Mouse (Mus musculus): ENCODE results near the gene Amhr2. TPM values are rescaled to one million over a fixed set of nuclear protein-coding genes. Genes with fewer than 3 reads are reported as not detected.

Amhr2 gene
- polyA plus RNA-seq, 1 experiment from 2014 or later = 11.0 TPM

- WGBS = 15% methylated on average over 34 of the region's 34 CpGs
- Histone ChIP-seq H3K9ac (replicated peaks; ENCODE audit: low read depth) (peak overlapping the region; percentile 50), H3K4me2 (replicated peaks; ENCODE audit: low read depth, low read length) (peak overlapping the region; percentile 55), H3K27ac (ENCODE audit: low read length) (peak overlapping the region; percentile 99), H3K4me1 (ENCODE audit: insufficient read depth, low read depth, low read length) (peaks cover 16% of the 10 kb centered on the region), H3K4me3 (ENCODE audit: low read depth, low read length) (peak overlapping the region; percentile 32), H3K36me3 (ENCODE audit: insufficient read depth, low read length) (peaks cover 13% of the 10 kb centered on the region; the same call in 1 of the 2 replicates), H3K27me3 (replicated peaks; ENCODE audit: insufficient read depth, low read length) (no peaks in the 10 kb centered on the region), H3K9me3 (ENCODE audit: low read length) (no peaks in the 10 kb centered on the region)
- ATAC-seq = no peak
- TF ChIP-seq EP300 (IDR thresholded peaks at IDR 0.05) (peak; percentile 4; the same call in 1 of the 2 replicates), CTCF (IDR thresholded peaks at IDR 0.05) (peak; percentile 77)
- DNase-seq (ENCODE audit: low spot score) = no peak
Measured at GRCm38 (mm10) chr15:102404608-102405488, 40.3 kb upstream of the Amhr2 start.

- DNase-seq (ENCODE audit: low spot score) = peak; percentile 100
- peak within 1 kb of the TSS; percentile 85 for H3K9ac ChIP-seq (replicated peaks; ENCODE audit: low read depth)
- WGBS = under 1% methylated on average over 38 of the region's 38 CpGs
- H3K27ac ChIP-seq (ENCODE audit: low read length) = peak within 1 kb of the TSS; percentile 99
- no peak; the same call in 1 of the 2 replicates for TF ChIP-seq CTCF (IDR thresholded peaks at IDR 0.05)
- peak; percentile 77; the same call in 1 of the 2 replicates for TF ChIP-seq EP300 (IDR thresholded peaks at IDR 0.05)
- ATAC-seq = peak; percentile 92
- H3K4me2 ChIP-seq (replicated peaks; ENCODE audit: low read depth, low read length) = peak within 1 kb of the TSS; percentile 55
- H3K36me3 ChIP-seq (ENCODE audit: insufficient read depth, low read length) = peaks cover 16% of the 10 kb centered on the region; the same call in 1 of the 2 replicates
- H3K4me1 ChIP-seq (ENCODE audit: insufficient read depth, low read depth, low read length) = peaks cover 18% of the 10 kb centered on the region
- no peaks in the 10 kb centered on the region for H3K27me3 ChIP-seq (replicated peaks; ENCODE audit: insufficient read depth, low read length)
- H3K4me3 ChIP-seq (ENCODE audit: low read depth, low read length) = peak within 1 kb of the TSS; percentile 89
- H3K9me3 ChIP-seq (ENCODE audit: low read length) = no peaks in the 10 kb centered on the region
Measured at GRCm38 (mm10) chr15:102405489-102406195, 39.5 kb upstream of the Amhr2 start, which contains the start of gene Sp1. Gene Sp1, plus strand, starts transcription at chr15:102406143.

- peaks cover 16% of the 10 kb centered on the region; the same call in 1 of the 2 replicates for H3K36me3 ChIP-seq (ENCODE audit: insufficient read depth, low read length)
- no peaks in the 10 kb centered on the region for H3K27me3 ChIP-seq (replicated peaks; ENCODE audit: insufficient read depth, low read length)
- peaks cover 18% of the 10 kb centered on the region for H3K4me1 ChIP-seq (ENCODE audit: insufficient read depth, low read depth, low read length)
- H3K4me2 ChIP-seq (replicated peaks; ENCODE audit: low read depth, low read length) = peak overlapping the region; percentile 54
- TF ChIP-seq EP300 (IDR thresholded peaks at IDR 0.05) = no peak
- no peak for TF ChIP-seq CTCF (IDR thresholded peaks at IDR 0.05)
- peak overlapping the region; percentile 89 for H3K4me3 ChIP-seq (ENCODE audit: low read depth, low read length)
- H3K9ac ChIP-seq (replicated peaks; ENCODE audit: low read depth) = peak overlapping the region; percentile 85
- DNase-seq (ENCODE audit: low spot score) = peak; percentile 93
- H3K27ac ChIP-seq (ENCODE audit: low read length) = peak overlapping the region; percentile 99
- 0% methylated on average over 18 of the region's 69 CpGs for WGBS
- ATAC-seq = peak; percentile 45
- no peaks in the 10 kb centered on the region for H3K9me3 ChIP-seq (ENCODE audit: low read length)
Measured at GRCm38 (mm10) chr15:102406196-102406911, 38.8 kb upstream of the Amhr2 start.

GRCm38 (mm10) chr15:102406912-102407580 lies 38.1 kb upstream of the Amhr2 start:
- Histone ChIP-seq H3K27ac (ENCODE audit: low read length) (peak overlapping the region; percentile 99), H3K27me3 (replicated peaks; ENCODE audit: insufficient read depth, low read length) (no peaks in the 10 kb centered on the region), H3K4me3 (ENCODE audit: low read depth, low read length) (peak overlapping the region; percentile 89), H3K9me3 (ENCODE audit: low read length) (no peaks in the 10 kb centered on the region), H3K4me2 (replicated peaks; ENCODE audit: low read depth, low read length) (peak overlapping the region; percentile 54), H3K4me1 (ENCODE audit: insufficient read depth, low read depth, low read length) (peaks cover 18% of the 10 kb centered on the region), H3K36me3 (ENCODE audit: insufficient read depth, low read length) (peaks cover 16% of the 10 kb centered on the region; the same call in 1 of the 2 replicates), H3K9ac (replicated peaks; ENCODE audit: low read depth) (peak overlapping the region; percentile 85)
- no peak for ATAC-seq
- no peak for TF ChIP-seq EP300 (IDR thresholded peaks at IDR 0.05)
- TF ChIP-seq CTCF (IDR thresholded peaks at IDR 0.05) = no peak
- 6% methylated on average over 3 of the region's 3 CpGs for WGBS
- no peak for DNase-seq (ENCODE audit: low spot score)

- DNase-seq (ENCODE audit: low spot score) = no peak
- Histone ChIP-seq H3K4me2 (replicated peaks; ENCODE audit: low read depth, low read length) (no peak overlapping the region), H3K27me3 (replicated peaks; ENCODE audit: insufficient read depth, low read length) (no peaks in the 10 kb centered on the region), H3K4me3 (ENCODE audit: low read depth, low read length) (no peak overlapping the region), H3K36me3 (ENCODE audit: insufficient read depth, low read length) (peaks cover 16% of the 10 kb centered on the region; the same call in 1 of the 2 replicates), H3K9ac (replicated peaks; ENCODE audit: low read depth) (no peak overlapping the region), H3K27ac (ENCODE audit: low read length) (no peak overlapping the region), H3K4me1 (ENCODE audit: insufficient read depth, low read depth, low read length) (peaks cover 18% of the 10 kb centered on the region), H3K9me3 (ENCODE audit: low read length) (no peaks in the 10 kb centered on the region)
- no peak for ATAC-seq
- TF ChIP-seq EP300 (IDR thresholded peaks at IDR 0.05) = no peak
- peak; percentile 43 for TF ChIP-seq CTCF (IDR thresholded peaks at IDR 0.05)
- 94% methylated on average over 10 of the region's 10 CpGs for WGBS
Measured at GRCm38 (mm10) chr15:102407681-102408557, 37.2 kb upstream of the Amhr2 start.

All from lung, postnatal 0 days (tissue).